Mouse (Mus musculus) kidney, postnatal 0 days (tissue): ENCODE results near the gene Capg. TPM values are rescaled to one million over a fixed set of nuclear protein-coding genes. Genes with fewer than 3 reads are reported as not detected.
A peak's percentile ranks its signal among the peaks of the same experiment; 100 is the strongest.

ENCODE experiments used
- ATAC-seq: fragments of 200-750 bp; cut with Nextera tagmentation; replicated peaks from 2 replicates; pipeline ENCODE4 v1.8.0; 2017; ENCODE audit warnings: low read depth, moderate number of reproducible peaks, moderate TSS enrichment, moderate library complexity; ENCODE audit not compliant: low FRiP score
- DNase-seq: peaks from one replicate; pipeline ENCODE4 v3.0.0-alpha.2; 2016; ENCODE audit warnings: low spot score
- H3K27ac ChIP-seq: fragments of 300-500 bp; sonication (generic); 2 replicates; pipeline ENCODE4 v1.5.1; 2014; ENCODE audit warnings: mild to moderate bottlenecking
- H3K27me3 ChIP-seq: fragments of 300-500 bp; sonication (generic); 2 replicates; pipeline ENCODE4 v1.6.1; 2014; ENCODE audit warnings: low read length, mixed read lengths; ENCODE audit not compliant: insufficient read depth
- H3K36me3 ChIP-seq: fragments of 300-500 bp; sonication (generic); 2 replicates; pipeline ENCODE4 v1.6.1; 2014; ENCODE audit warnings: low read length, mixed read lengths; ENCODE audit not compliant: insufficient read depth
- H3K4me1 ChIP-seq: fragments of 300-500 bp; sonication (generic); replicated peaks from 2 replicates; pipeline ENCODE4 v1.6.1; 2014; ENCODE audit warnings: antibody characterized with exemption, low read length, mixed read lengths; ENCODE audit not compliant: insufficient read depth
- H3K4me2 ChIP-seq: fragments of 300-500 bp; sonication (generic); 2 replicates; pipeline ENCODE4 v1.6.1; 2014; ENCODE audit warnings: mild to moderate bottlenecking, low read length, moderate library complexity, mixed read lengths
- H3K4me3 ChIP-seq: fragments of 300-500 bp; sonication (generic); replicated peaks from 2 replicates; pipeline ENCODE4 v1.5.1; 2014; ENCODE audit warnings: low read depth, low read length
- H3K9ac ChIP-seq: fragments of 300-500 bp; sonication (generic); 2 replicates; pipeline ENCODE4 v1.6.1; 2014; ENCODE audit warnings: low read depth, low read length
- H3K9me3 ChIP-seq: fragments of 300-500 bp; sonication (generic); replicated peaks from 2 replicates; pipeline ENCODE4 v1.6.1; 2016; ENCODE audit warnings: low read length, inconsistent platforms, mixed read lengths
- CTCF ChIP-seq: IDR thresholded peaks from 2 replicates; pipeline ENCODE4 v1.5.1; 2016; ENCODE audit warnings: antibody characterized with exemption, low read depth, mild to moderate bottlenecking, moderate library complexity
- WGBS: fragments of 180-500 bp; shearing (Covaris S2); extraction: QIAGEN DNeasy Blood & Tissue Kit; methylation state at CpG from one replicate; pipeline ENCODE4 v1.1.7; 2014; 5-methylcytosine and 5-hydroxymethylcytosine counted together
- polyA plus RNA-seq: library from polyadenylated mRNA; unstranded; fragments of >200 nt; fragmentation: Nextera tagmentation; extraction: Ambion mirVana; gene quantifications from 2 replicates; pipeline ENCODE4 v1.2.1, GENCODE M21; 2015

The Capg gene
- polyA plus RNA-seq, result 129 and 131 TPM in 2 replicates

GRCm38 (mm10) chr6:72544283-72544987 is at the start of gene Capg:
Capg (plus strand) TSS chr6:72544391.
- WGBS, result 8% methylated on average over 23 of the region's 23 CpGs

GRCm38 (mm10) chr6:72498950-72499349 is 45.2 kb upstream of the Capg start:
- no peak overlapping the region for H3K4me2 ChIP-seq
- H3K27ac ChIP-seq, result no peak overlapping the region; the same call in 1 of the 2 replicates
- TF ChIP-seq CTCF, result no peak
- H3K4me3 ChIP-seq, result no peak overlapping the region
- no peaks in the 10 kb centered on the region for H3K4me1 ChIP-seq
- H3K9ac ChIP-seq, result no peak overlapping the region
- no peaks in the 10 kb centered on the region for H3K9me3 ChIP-seq
- H3K36me3 ChIP-seq, result no peaks in the 10 kb centered on the region
- DNase-seq (peak; percentile 88), ATAC-seq (0 out of 2 replicates have a peak, but pooled peaks have one; percentile 33)
- H3K27me3 ChIP-seq, result no peaks in the 10 kb centered on the region
- 31% methylated on average over 5 of the region's 5 CpGs for WGBS

More at GRCm38 (mm10) chr6:72544283-72544987, at the start of gene Capg:
- H3K4me2 ChIP-seq, result peak within 1 kb of the TSS; percentile 58
- peaks cover 6% of the 10 kb centered on the region for H3K4me1 ChIP-seq
- ATAC-seq (peak; percentile 58; the same call in 1 of the 2 replicates), DNase-seq (peak; percentile 84)
- no peaks in the 10 kb centered on the region for H3K36me3 ChIP-seq
- no peak for TF ChIP-seq CTCF
- peak within 1 kb of the TSS; percentile 53 for H3K9ac ChIP-seq
- peak within 1 kb of the TSS; percentile 46 for H3K4me3 ChIP-seq
- H3K9me3 ChIP-seq, result no peaks in the 10 kb centered on the region
- H3K27me3 ChIP-seq, result no peaks in the 10 kb centered on the region
- H3K27ac ChIP-seq, result peak within 1 kb of the TSS; percentile 75

GRCm38 (mm10) chr6:72503309-72503708 is 40.9 kb upstream of the Capg start:
- H3K27me3 ChIP-seq, result no peaks in the 10 kb centered on the region
- H3K27ac ChIP-seq, result no peak overlapping the region
- no peak for DNase-seq
- H3K9ac ChIP-seq, result no peak overlapping the region
- H3K36me3 ChIP-seq, result no peaks in the 10 kb centered on the region
- no peaks in the 10 kb centered on the region for H3K9me3 ChIP-seq
- TF ChIP-seq CTCF, result no peak
- no peak overlapping the region for H3K4me3 ChIP-seq
- H3K4me1 ChIP-seq, result no peaks in the 10 kb centered on the region
- no peak overlapping the region for H3K4me2 ChIP-seq
- ATAC-seq, result no peak

GRCm38 (mm10) chr6:72503939-72504338 is 40.3 kb upstream of the Capg start:
- Histone ChIP-seq H3K9ac (no peak overlapping the region), H3K36me3 (no peaks in the 10 kb centered on the region), H3K4me2 (no peak overlapping the region), H3K27ac (no peak overlapping the region), H3K4me1 (no peaks in the 10 kb centered on the region), H3K27me3 (no peaks in the 10 kb centered on the region), H3K9me3 (no peaks in the 10 kb centered on the region), H3K4me3 (no peak overlapping the region)
- DNase-seq (no peak), ATAC-seq (no peak; the same call in 1 of the 2 replicates)
- no peak for TF ChIP-seq CTCF
- 76% methylated on average over 2 of the region's 2 CpGs for WGBS

- TF ChIP-seq CTCF, result no peak
- H3K9me3 ChIP-seq, result no peaks in the 10 kb centered on the region
- ATAC-seq (no peak), DNase-seq (no peak)
- no peak overlapping the region for H3K9ac ChIP-seq
- H3K27me3 ChIP-seq, result no peaks in the 10 kb centered on the region
- H3K27ac ChIP-seq, result peak overlapping the region; percentile 4; the same call in 1 of the 2 replicates
- peaks cover 5% of the 10 kb centered on the region; the same call in 1 of the 2 replicates for H3K4me1 ChIP-seq
- WGBS, result 80% methylated on average over 1 of the region's 1 CpGs
- H3K4me2 ChIP-seq, result no peak overlapping the region
- H3K4me3 ChIP-seq, result no peak overlapping the region
- H3K36me3 ChIP-seq, result no peaks in the 10 kb centered on the region
These were observed 38.1 kb upstream of the Capg start for GRCm38 (mm10) chr6:72506104-72506503.

- H3K27me3 ChIP-seq, result no peaks in the 10 kb centered on the region
- WGBS, result 82% methylated on average over 4 of the region's 4 CpGs
- H3K4me2 ChIP-seq, result no peak overlapping the region
- H3K9ac ChIP-seq, result no peak overlapping the region
- peaks cover 22% of the 10 kb centered on the region for H3K4me1 ChIP-seq
- no peaks in the 10 kb centered on the region for H3K36me3 ChIP-seq
- DNase-seq, result no peak
- no peak for ATAC-seq
- H3K4me3 ChIP-seq, result no peak overlapping the region
- H3K9me3 ChIP-seq, result no peaks in the 10 kb centered on the region
- no peak overlapping the region for H3K27ac ChIP-seq
- TF ChIP-seq CTCF, result no peak
These were observed 35.6 kb upstream of the Capg start for GRCm38 (mm10) chr6:72508596-72508995.
